Mouse (Mus musculus): Measurements from ENCODE around the gene Atp5c1. TPM values are rescaled to one million over a fixed set of nuclear protein-coding genes. Genes with fewer than 3 reads are reported as not detected.

Gene Atp5c1
- polyA plus RNA-seq, 1 experiment from 2014 or later: 512 TPM

GRCm38 (mm10) chr2:10094327-10095100, 14.2 kb upstream of the Atp5c1 start:
- H3K9me3 ChIP-seq: no peaks in the 10 kb centered on the region
- H3K36me3 ChIP-seq: peaks cover 37% of the 10 kb centered on the region
- no peak overlapping the region for H3K27ac ChIP-seq
- H3K4me3 ChIP-seq (replicated peaks): no peak overlapping the region
- no peak for ATAC-seq (ENCODE audit: insufficient number of reproducible peaks, insufficient read depth, low FRiP score, low TSS enrichment, low read depth)
- no peaks in the 10 kb centered on the region for H3K4me1 ChIP-seq (replicated peaks)
- H3K9ac ChIP-seq (replicated peaks): no peak overlapping the region
- no peak overlapping the region for H3K4me2 ChIP-seq
- H3K27me3 ChIP-seq: no peaks in the 10 kb centered on the region
- WGBS: 88% methylated on average over 14 of the region's 14 CpGs

- H3K9me3 ChIP-seq: no peaks in the 10 kb centered on the region
- no peaks in the 10 kb centered on the region for H3K27me3 ChIP-seq
- no peak for ATAC-seq (ENCODE audit: insufficient number of reproducible peaks, insufficient read depth, low FRiP score, low TSS enrichment, low read depth)
- H3K9ac ChIP-seq (replicated peaks): no peak overlapping the region
- H3K36me3 ChIP-seq: peaks cover 83% of the 10 kb centered on the region
- H3K4me1 ChIP-seq (replicated peaks): no peaks in the 10 kb centered on the region
- WGBS: 84% methylated on average over 8 of the region's 8 CpGs
- no peak overlapping the region for H3K4me2 ChIP-seq
- no peak overlapping the region for H3K27ac ChIP-seq
- no peak overlapping the region for H3K4me3 ChIP-seq (replicated peaks)
Observed at GRCm38 (mm10) chr2:10087256-10087850, 7.0 kb upstream of the Atp5c1 start.

GRCm38 (mm10) chr2:10082737-10083136, 2.4 kb upstream of the Atp5c1 start:
- Histone ChIP-seq H3K27ac (no peak overlapping the region), H3K4me3 (replicated peaks) (no peak overlapping the region), H3K9ac (replicated peaks) (no peak overlapping the region), H3K9me3 (no peaks in the 10 kb centered on the region), H3K4me2 (no peak overlapping the region), H3K4me1 (replicated peaks) (peaks cover 24% of the 10 kb centered on the region), H3K27me3 (no peaks in the 10 kb centered on the region), H3K36me3 (peaks cover 38% of the 10 kb centered on the region)
- ATAC-seq (ENCODE audit: insufficient number of reproducible peaks, insufficient read depth, low FRiP score, low TSS enrichment, low read depth): no peak
- WGBS: 40% methylated on average over 1 of the region's 1 CpGs

- WGBS: 84% methylated on average over 5 of the region's 5 CpGs
- ATAC-seq (ENCODE audit: insufficient number of reproducible peaks, insufficient read depth, low FRiP score, low TSS enrichment, low read depth): no peak
Observed at GRCm38 (mm10) chr2:10081453-10082080, 1.3 kb upstream of the Atp5c1 start.

GRCm38 (mm10) chr2:10079745-10080309, 483 bp downstream of the Atp5c1 start:
- H3K9ac ChIP-seq (replicated peaks): peak overlapping the region; percentile 97
- no peak; the same call in 1 of the 2 replicates for ATAC-seq (ENCODE audit: insufficient number of reproducible peaks, insufficient read depth, low FRiP score, low TSS enrichment, low read depth)
- peak overlapping the region; percentile 92 for H3K27ac ChIP-seq
- H3K4me3 ChIP-seq (replicated peaks): peak overlapping the region; percentile 88
- peak overlapping the region; percentile 76 for H3K4me2 ChIP-seq
- H3K36me3 ChIP-seq: peaks cover 26% of the 10 kb centered on the region
- H3K27me3 ChIP-seq: no peaks in the 10 kb centered on the region
- H3K9me3 ChIP-seq: no peaks in the 10 kb centered on the region
- WGBS: under 1% methylated on average over 28 of the region's 28 CpGs
- peaks cover 30% of the 10 kb centered on the region for H3K4me1 ChIP-seq (replicated peaks)

More at GRCm38 (mm10) chr2:10081453-10082080, 1.3 kb upstream of the Atp5c1 start:
- Histone ChIP-seq H3K4me1 (replicated peaks) (peaks cover 28% of the 10 kb centered on the region), H3K4me2 (peak overlapping the region; percentile 76), H3K9me3 (no peaks in the 10 kb centered on the region), H3K4me3 (replicated peaks) (peak overlapping the region; percentile 88), H3K27me3 (no peaks in the 10 kb centered on the region), H3K9ac (replicated peaks) (peak overlapping the region; percentile 27; the same call in 1 of the 2 replicates), H3K36me3 (peaks cover 28% of the 10 kb centered on the region), H3K27ac (no peak overlapping the region)

- no peak overlapping the region for H3K9ac ChIP-seq (replicated peaks)
- H3K4me1 ChIP-seq (replicated peaks): peaks cover 32% of the 10 kb centered on the region
- no peak overlapping the region for H3K4me3 ChIP-seq (replicated peaks)
- WGBS: 94% methylated on average over 8 of the region's 8 CpGs
- ATAC-seq (ENCODE audit: insufficient number of reproducible peaks, insufficient read depth, low FRiP score, low TSS enrichment, low read depth): no peak
- H3K27me3 ChIP-seq: no peaks in the 10 kb centered on the region
- H3K9me3 ChIP-seq: no peaks in the 10 kb centered on the region
- H3K36me3 ChIP-seq: peaks cover 31% of the 10 kb centered on the region; the same call in 1 of the 2 replicates
- no peak overlapping the region for H3K27ac ChIP-seq
- no peak overlapping the region for H3K4me2 ChIP-seq
Observed at GRCm38 (mm10) chr2:10076675-10077074, 3.6 kb downstream of the Atp5c1 start.

- Histone ChIP-seq H3K4me3 (replicated peaks) (no peak overlapping the region), H3K27ac (no peak overlapping the region), H3K9ac (replicated peaks) (no peak overlapping the region), H3K9me3 (no peaks in the 10 kb centered on the region), H3K4me2 (no peak overlapping the region), H3K36me3 (peaks cover 36% of the 10 kb centered on the region; the same call in 1 of the 2 replicates), H3K27me3 (no peaks in the 10 kb centered on the region), H3K4me1 (replicated peaks) (peaks cover 27% of the 10 kb centered on the region)
- no peak for ATAC-seq (ENCODE audit: insufficient number of reproducible peaks, insufficient read depth, low FRiP score, low TSS enrichment, low read depth)
- WGBS: 83% methylated on average over 7 of the region's 7 CpGs
Observed at GRCm38 (mm10) chr2:10074470-10074869, 5.8 kb downstream of the Atp5c1 start.

- Histone ChIP-seq H3K36me3 (peaks cover 60% of the 10 kb centered on the region), H3K4me1 (replicated peaks) (0 out of 2 replicates have a peak, but pooled peaks cover 7% of the 10 kb centered on the region), H3K4me2 (no peak overlapping the region), H3K9ac (replicated peaks) (no peak overlapping the region), H3K27ac (no peak overlapping the region), H3K9me3 (no peaks in the 10 kb centered on the region), H3K4me3 (replicated peaks) (no peak overlapping the region), H3K27me3 (no peaks in the 10 kb centered on the region)
- no peak for ATAC-seq (ENCODE audit: insufficient number of reproducible peaks, insufficient read depth, low FRiP score, low TSS enrichment, low read depth)
- WGBS: 69% methylated on average over 7 of the region's 7 CpGs
Observed at GRCm38 (mm10) chr2:10071751-10072150, 8.6 kb downstream of the Atp5c1 start.

GRCm38 (mm10) chr2:10058836-10059235, 21.5 kb downstream of the Atp5c1 start:
- H3K4me1 ChIP-seq (replicated peaks): no peaks in the 10 kb centered on the region
- ATAC-seq (ENCODE audit: insufficient number of reproducible peaks, insufficient read depth, low FRiP score, low TSS enrichment, low read depth): no peak
- H3K36me3 ChIP-seq: peaks cover 89% of the 10 kb centered on the region
- H3K27ac ChIP-seq: no peak overlapping the region
- H3K4me3 ChIP-seq (replicated peaks): no peak overlapping the region
- WGBS: 86% methylated on average over 5 of the region's 5 CpGs
- H3K9me3 ChIP-seq: no peaks in the 10 kb centered on the region
- H3K4me2 ChIP-seq: no peak overlapping the region
- H3K9ac ChIP-seq (replicated peaks): no peak overlapping the region
- no peaks in the 10 kb centered on the region for H3K27me3 ChIP-seq

- H3K9ac ChIP-seq (replicated peaks): no peak overlapping the region
- H3K4me3 ChIP-seq (replicated peaks): no peak overlapping the region
- no peaks in the 10 kb centered on the region for H3K27me3 ChIP-seq
- H3K36me3 ChIP-seq: peaks cover 31% of the 10 kb centered on the region
- 91% methylated on average over 1 of the region's 1 CpGs for WGBS
- no peak for ATAC-seq (ENCODE audit: insufficient number of reproducible peaks, insufficient read depth, low FRiP score, low TSS enrichment, low read depth)
- no peaks in the 10 kb centered on the region for H3K9me3 ChIP-seq
- no peak overlapping the region for H3K4me2 ChIP-seq
- H3K27ac ChIP-seq: no peak overlapping the region
- H3K4me1 ChIP-seq (replicated peaks): peaks cover 12% of the 10 kb centered on the region
Observed at GRCm38 (mm10) chr2:10051996-10052395, 28.3 kb downstream of the Atp5c1 start.

GRCm38 (mm10) chr2:10050878-10051277, 29.4 kb downstream of the Atp5c1 start:
- 84% methylated on average over 3 of the region's 3 CpGs for WGBS
- ATAC-seq (ENCODE audit: insufficient number of reproducible peaks, insufficient read depth, low FRiP score, low TSS enrichment, low read depth): no peak

More at GRCm38 (mm10) chr2:10050878-10051277, 29.4 kb downstream of the Atp5c1 start:
- Histone ChIP-seq H3K4me2 (no peak overlapping the region), H3K27me3 (no peaks in the 10 kb centered on the region), H3K4me3 (replicated peaks) (no peak overlapping the region), H3K27ac (no peak overlapping the region), H3K9ac (replicated peaks) (no peak overlapping the region), H3K9me3 (no peaks in the 10 kb centered on the region), H3K4me1 (replicated peaks) (peaks cover 22% of the 10 kb centered on the region), H3K36me3 (peaks cover 21% of the 10 kb centered on the region)
